Mouse (Mus musculus) layer of hippocampus, adult 18-20 months (tissue): ENCODE results near the gene Dnajc10. TPM values are rescaled to one million over a fixed set of nuclear protein-coding genes. Genes with fewer than 3 reads are reported as not detected.

ENCODE experiments used
- DNase-seq, 2 experiments: peaks; one replicate each; pipeline ENCODE4 v3.0.0; 2022; ENCODE audit warnings: low spot score in 2 of 2
- long read RNA-seq: library from polyadenylated mRNA; stranded (forward); transcript quantifications from one replicate; pipeline ENCODE4 v2.0.0, GENCODE M21; 2021
- total RNA-seq, 2 experiments: library from RNA; stranded (reverse); gene quantifications; 2 replicates each; pipeline ENCODE4 v1.2.3; 2021

Dnajc10 gene
- total RNA-seq = 10 to 100 TPM; 56.3 to 56.7 TPM
- long read RNA-seq, full-length matches to known transcripts = 97 of 104 reads
- long read RNA-seq, partial matches to known transcripts = 3 of 104 reads
- long read RNA-seq, other reads (novel, unspliced or antisense) = 4 of 104 reads

DNA sequence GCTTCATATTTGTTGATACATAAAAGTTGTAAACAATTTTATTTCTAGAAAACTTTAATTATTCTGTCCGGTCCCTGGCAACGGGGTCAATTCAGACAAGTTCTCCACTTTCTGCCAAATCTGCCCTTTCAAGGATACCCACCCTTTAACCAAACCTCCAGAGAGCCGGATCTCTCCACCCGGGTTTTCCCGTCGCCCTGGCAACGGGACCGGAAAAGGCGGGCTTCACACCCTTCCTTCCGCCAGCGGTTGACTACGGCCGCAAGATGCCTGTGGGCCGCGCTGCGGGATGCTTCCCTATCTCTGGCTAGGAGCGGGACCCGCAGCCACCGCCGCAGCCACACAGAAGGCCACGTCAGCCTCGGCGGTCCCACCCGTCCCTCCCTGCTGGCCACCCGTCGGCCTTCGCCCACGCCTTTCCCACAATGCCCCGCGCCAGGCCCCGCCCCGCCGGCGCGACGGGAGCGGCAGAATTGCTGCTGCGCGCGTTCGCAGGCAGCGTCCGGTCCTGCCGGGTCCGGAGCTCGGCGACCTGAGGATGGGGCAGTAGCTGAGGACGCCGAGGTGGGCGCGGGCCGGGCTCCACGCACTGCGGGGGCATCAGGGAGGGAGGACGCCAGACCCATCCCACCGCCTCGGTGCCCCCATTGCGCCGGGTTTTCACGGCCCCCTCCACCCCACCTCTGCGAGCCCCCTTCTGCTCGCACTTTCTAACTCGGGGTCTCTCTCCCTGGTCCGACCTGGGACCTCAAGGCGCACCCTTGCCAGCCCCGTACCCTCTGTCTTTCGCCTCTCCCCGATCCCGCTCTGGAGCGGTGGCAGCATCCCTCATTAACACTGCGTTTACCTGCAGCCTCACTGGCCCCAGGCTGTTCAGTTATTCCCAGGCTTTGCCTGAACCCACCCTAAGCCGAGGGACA is at the start of gene Dnajc10:
Dnajc10 (plus strand) TSS at position 225 of the 920 bp plus-strand sequence.
- peak; percentile 88 to 94 for DNase-seq

GRCm38 (mm10) chr2:80266894-80267293 is 48.4 kb upstream of the Dnajc10 start:
- peak; percentile 70 to 90 for DNase-seq

DNA sequence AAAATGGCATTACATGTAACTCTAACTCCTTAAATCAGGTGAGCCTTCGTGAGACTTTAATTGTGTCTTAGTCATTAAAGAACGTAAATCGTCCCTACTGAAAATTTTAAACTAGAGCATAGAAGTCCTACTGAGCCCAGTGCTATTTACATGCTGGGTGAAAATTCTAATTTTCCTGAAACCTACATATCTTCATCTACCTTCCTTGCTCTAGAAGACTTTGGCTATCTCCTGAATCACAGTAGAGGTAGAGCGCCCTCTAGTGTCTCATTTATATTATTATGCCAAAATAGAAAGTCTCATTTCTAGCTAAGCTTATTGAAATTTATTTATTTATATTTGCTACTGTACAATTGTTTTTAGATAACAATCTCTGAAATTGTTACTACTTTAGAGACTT is 47.2 kb upstream of the Dnajc10 start:
- peak in 1 of 2 experiments; percentile 63 for DNase-seq

DNA sequence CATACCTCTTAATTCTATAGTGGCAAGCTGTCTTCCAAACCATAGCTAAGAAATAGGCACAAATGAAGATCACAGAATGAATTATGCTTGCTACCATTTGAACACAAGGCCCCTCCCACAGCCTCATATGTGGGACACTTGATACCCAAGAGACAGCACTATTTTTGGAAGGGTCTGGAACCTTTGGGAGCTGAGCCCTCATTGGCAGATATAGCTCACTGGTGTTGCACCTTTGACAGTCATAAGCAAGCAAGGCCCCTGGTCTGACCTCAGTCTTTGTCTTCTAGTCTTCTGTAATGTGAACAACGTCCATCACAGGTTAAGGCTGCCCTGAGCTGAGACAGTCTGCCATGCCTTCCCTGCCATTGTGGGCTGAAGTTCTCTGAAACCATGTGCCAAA is 43.8 kb upstream of the Dnajc10 start:
- DNase-seq = no peak

- no peak for DNase-seq
Observed at GRCm38 (mm10) chr2:80273038-80273437, 42.2 kb upstream of the Dnajc10 start.

- DNase-seq = no peak
Observed at GRCm38 (mm10) chr2:80273763-80274162, 41.5 kb upstream of the Dnajc10 start.

DNA sequence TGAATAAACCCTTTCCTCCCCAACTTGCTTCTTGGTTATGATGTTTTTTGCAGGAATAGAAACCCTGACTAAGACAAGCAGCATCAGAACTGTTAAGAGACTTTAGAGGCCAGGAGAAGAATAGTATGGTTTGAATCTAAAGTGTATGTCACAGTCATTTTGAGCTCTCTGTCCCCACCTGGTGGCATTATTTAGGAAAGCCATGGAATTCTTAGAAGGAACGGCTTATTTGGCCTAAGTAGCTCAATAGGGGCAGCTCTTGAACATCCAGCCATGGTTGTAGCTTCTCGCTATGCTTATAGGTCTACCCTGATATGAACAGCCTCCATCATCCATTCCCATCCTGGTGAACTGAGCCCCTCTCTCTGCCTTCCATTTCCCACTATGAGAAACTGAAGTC is 40.1 kb upstream of the Dnajc10 start:
- DNase-seq = peak in 1 of 2 experiments; percentile 75

GRCm38 (mm10) chr2:80282214-80282613 is 33.1 kb upstream of the Dnajc10 start:
- DNase-seq = no peak

GRCm38 (mm10) chr2:80286397-80286796 is 28.9 kb upstream of the Dnajc10 start:
- no peak for DNase-seq

DNA sequence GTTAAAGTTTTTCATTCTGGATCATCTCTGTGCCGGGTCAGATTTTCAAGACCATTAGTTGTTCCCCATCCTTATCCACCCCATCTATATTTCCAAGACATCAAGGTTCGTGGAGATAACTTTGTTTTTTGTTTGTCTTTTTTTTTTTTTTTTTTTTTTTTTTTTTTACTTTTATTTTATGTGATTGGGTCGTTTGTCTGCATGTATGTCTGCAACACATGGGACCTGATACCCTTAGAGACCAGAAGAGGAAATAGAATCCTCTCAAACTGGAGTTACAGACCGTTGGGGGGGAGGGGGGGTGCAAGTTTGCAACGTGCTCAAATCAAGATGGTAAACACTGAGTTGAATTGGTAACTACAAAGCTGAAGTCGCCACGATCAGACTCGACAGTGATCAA is 23.1 kb upstream of the Dnajc10 start, which contains the start of gene Prdx6b:
Prdx6b (plus strand) TSS at position 301 of the 400 bp plus-strand sequence.
- DNase-seq = no peak

- no peak for DNase-seq
Observed at GRCm38 (mm10) chr2:80298334-80298733, 16.9 kb upstream of the Dnajc10 start.

GRCm38 (mm10) chr2:80300806-80301205 is 14.5 kb upstream of the Dnajc10 start:
- DNase-seq = no peak

- DNase-seq = no peak
Observed at GRCm38 (mm10) chr2:80303957-80304356, 11.3 kb upstream of the Dnajc10 start.

DNA sequence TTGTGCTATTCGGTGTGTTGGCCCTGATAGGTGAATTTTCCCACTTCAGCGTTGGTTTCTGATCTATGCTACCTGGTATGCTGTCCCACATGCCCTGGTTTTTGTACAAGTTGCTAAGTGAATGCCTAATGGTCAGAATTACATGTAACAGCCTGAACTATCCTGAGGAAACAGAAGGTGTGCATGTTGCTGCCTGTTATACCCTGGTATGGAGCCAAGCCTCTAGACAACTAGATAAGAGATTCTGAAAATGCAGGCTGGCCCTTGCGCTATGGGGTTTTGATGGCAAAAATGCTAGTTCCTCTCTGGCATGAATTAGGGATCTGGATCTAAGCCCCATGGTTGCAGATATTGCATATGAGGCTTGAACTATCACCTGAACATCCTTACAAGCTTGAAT is 7.6 kb upstream of the Dnajc10 start:
- DNase-seq = no peak

DNA sequence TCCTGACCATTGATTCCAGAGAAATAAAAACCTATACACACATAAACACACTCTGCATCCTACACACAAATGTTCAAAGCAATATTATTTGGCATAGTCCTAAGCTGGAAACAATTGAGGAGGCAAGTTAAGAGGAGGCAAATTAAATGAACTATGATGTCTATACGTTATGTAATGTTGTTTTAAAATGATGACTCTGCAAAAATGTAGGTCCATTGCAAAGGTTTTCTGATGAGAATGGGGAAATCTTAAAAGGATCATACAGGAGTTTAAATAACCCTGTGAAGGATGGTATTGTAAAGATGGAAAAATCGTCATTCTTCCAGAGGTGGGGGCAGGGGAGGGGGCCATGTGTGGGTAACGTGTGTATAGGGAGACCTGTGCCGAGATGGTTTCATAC is 5.5 kb upstream of the Dnajc10 start:
- DNase-seq = no peak

DNA sequence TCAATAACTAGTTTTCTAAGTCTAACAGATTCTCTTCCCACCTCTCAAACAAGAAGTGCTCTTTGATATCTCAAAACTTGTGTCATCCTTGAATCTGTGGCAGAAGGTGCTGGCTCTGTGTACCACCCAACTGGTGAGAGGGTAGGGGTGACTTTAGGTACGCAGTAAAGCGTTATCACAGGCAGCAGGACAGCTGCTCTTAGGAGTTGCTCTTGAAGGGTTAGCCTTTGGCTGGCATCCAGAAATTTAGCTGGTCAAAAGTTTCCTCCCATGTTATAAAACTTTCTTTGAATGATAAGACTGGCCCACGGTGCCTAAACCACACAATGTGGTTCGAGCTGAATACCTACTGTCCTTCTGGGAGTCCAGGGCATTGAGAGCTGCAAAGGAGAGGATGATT is 4.5 kb upstream of the Dnajc10 start:
- DNase-seq = no peak

DNA sequence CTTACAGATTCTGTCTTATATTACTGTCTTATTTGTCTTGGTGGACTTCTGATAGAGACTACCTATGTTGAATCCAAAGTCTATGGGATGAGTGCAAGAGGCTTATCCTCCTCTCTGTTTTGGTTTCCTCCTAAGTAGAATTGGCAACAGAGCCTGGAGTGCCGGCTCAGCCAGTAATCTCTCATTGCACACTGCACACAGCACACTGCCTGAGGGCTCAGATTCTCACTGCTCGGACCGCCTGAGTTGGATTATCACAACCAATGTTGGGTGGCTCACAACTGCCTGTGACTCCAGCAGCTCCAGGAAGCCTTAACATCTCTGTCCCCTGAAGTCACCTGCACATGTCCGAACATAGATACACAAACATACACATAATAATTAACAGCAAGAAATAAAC is 3.9 kb upstream of the Dnajc10 start:
- no peak for DNase-seq

DNA sequence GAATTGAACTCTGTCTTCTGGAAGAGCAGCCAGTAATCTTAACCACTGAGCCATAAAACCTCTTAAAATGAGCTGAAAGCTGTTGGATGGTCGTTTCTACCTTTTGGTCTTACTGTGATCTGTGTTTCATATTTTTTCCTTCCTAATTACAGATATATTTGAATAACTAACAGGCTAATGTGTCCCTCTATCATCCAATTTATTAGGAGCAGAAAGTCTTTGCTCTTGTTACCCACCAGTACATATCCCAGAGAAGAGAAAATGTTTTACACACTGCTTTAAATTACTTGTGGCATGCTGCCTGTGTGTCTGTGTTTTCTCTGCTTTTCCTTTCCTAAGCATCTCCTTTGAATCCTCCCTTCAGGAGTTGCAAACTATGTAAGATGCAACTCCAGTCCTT is 1.1 kb upstream of the Dnajc10 start:
- no peak for DNase-seq

DNA sequence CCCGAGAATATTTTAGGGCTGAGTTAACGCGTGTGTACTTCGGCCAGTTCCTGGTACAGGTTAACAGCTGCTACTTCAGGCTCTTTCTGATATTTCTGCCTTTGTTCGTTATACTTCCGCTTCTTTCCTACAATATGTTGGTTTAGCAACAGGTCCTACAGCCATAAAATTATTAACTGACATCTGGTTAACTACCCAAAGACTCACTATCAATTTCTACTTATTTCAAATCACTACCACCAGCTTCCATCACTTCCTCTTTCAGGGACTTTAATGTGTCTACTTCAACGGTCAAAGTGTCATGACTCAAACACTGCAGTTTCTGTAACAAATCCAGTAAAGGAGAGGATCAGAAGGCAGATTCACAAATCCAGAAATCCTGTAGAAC is 418 bp upstream of the Dnajc10 start:
- no peak for DNase-seq

GRCm38 (mm10) chr2:80322878-80323277 is 7.6 kb downstream of the Dnajc10 start:
- DNase-seq = no peak

GRCm38 (mm10) chr2:80325779-80326178 is 10.5 kb downstream of the Dnajc10 start:
- no peak for DNase-seq

DNA sequence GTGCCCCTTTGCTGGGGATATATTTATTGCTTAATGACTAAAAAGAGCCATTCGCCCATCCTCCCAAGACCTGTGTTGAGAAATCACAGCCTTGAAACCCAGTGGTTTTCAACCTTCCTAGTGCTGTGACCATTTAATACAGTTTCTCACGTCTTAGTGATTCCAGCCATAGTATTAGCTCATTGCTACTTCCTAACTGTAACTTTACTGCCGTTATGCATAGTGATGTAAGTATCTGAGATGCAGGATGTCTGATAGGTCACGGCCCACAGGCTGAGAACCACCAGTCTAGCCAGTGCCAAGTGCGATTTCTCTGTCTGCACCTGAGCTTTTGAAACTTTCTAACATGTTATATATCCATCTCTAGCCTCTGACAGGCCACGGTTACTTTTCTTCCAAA is 12.0 kb downstream of the Dnajc10 start:
- DNase-seq = no peak
